Mouse (Mus musculus) bone marrow macrophage, adult 2 months (primary cell): Measurements from ENCODE around the gene Stac.

ENCODE experiments used
- CTCF ChIP-seq: IDR thresholded peaks from 2 replicates; pipeline ENCODE4 v1.5.1; 2012; ENCODE audit warnings: low read depth, mild to moderate bottlenecking, low read length, moderate library complexity
- POLR2A ChIP-seq: IDR thresholded peaks from 2 replicates; pipeline ENCODE4 v1.6.1; 2012; ENCODE audit warnings: mild to moderate bottlenecking, low read depth, low read length, borderline replicate concordance

- TF ChIP-seq CTCF (no peak), POLR2A (no peak)
Measured at GRCm38 (mm10) chr9:111655066-111655465, 35.1 kb downstream of the Stac start.
